Mouse (Mus musculus) midbrain, embryonic 10.5 days (tissue): ENCODE measurements around the gene Kctd5. TPM values are rescaled to one million over a fixed set of nuclear protein-coding genes. Genes with fewer than 3 reads are reported as not detected.

Experiments
- DNase-seq: peaks from one replicate; pipeline ENCODE4 v3.0.0-alpha.2; 2017; ENCODE audit warnings: low spot score
- H3K27ac ChIP-seq: fragments of 300-500 bp; sonication (generic); replicated peaks from 2 replicates; pipeline ENCODE4 v1.5.1; 2016; ENCODE audit warnings: mild to moderate bottlenecking
- H3K27me3 ChIP-seq: fragments of 300-500 bp; sonication (generic); 2 replicates; pipeline ENCODE4 v1.6.1; 2016; ENCODE audit warnings: low read depth, mild to moderate bottlenecking; ENCODE audit not compliant: poor library complexity, severe bottlenecking
- H3K36me3 ChIP-seq: fragments of 300-500 bp; sonication (generic); 2 replicates; pipeline ENCODE4 v1.6.1; 2016; ENCODE audit warnings: mild to moderate bottlenecking, moderate library complexity
- H3K4me1 ChIP-seq: fragments of 300-500 bp; sonication (generic); 2 replicates; pipeline ENCODE4 v1.6.1; 2016
- H3K4me3 ChIP-seq: fragments of 300-500 bp; sonication (generic); 2 replicates; pipeline ENCODE4 v1.5.1; 2016; ENCODE audit warnings: mild to moderate bottlenecking, moderate library complexity
- H3K9me3 ChIP-seq: fragments of 300-500 bp; sonication (generic); replicated peaks from 2 replicates; pipeline ENCODE4 v1.6.1; 2016; ENCODE audit warnings: mild to moderate bottlenecking
- WGBS: fragments of 180-500 bp; shearing (Covaris S2); methylation state at CpG from one replicate; pipeline ENCODE4 v1.1.7; 2016; 5-methylcytosine and 5-hydroxymethylcytosine counted together
- microRNA-seq: library from miRNA; unstranded; fragments of <30 nt; microRNA quantifications from one replicate; pipeline ENCODE4, GENCODE M21; 2017
- polyA plus RNA-seq: library from polyadenylated mRNA; unstranded; fragments of >200 nt; fragmentation: Nextera tagmentation; extraction: Ambion mirVana; gene quantifications from 2 replicates; pipeline ENCODE4 v1.2.1, GENCODE M21; 2016

Gene Kctd5
- polyA plus RNA-seq, 1 experiment from 2014 or later = 91.1 TPM

- no peak overlapping the region for H3K4me3 ChIP-seq
- DNase-seq = no peak
- H3K9me3 ChIP-seq = no peaks in the 10 kb centered on the region
- WGBS = 76% methylated on average over 5 of the region's 5 CpGs
- H3K36me3 ChIP-seq = no peaks in the 10 kb centered on the region
- no peaks in the 10 kb centered on the region for H3K27me3 ChIP-seq
- no peak overlapping the region for H3K27ac ChIP-seq
- 0 out of 2 replicates have a peak, but pooled peaks cover 2% of the 10 kb centered on the region for H3K4me1 ChIP-seq
Measured at GRCm38 (mm10) chr17:24000404-24000803, 72.9 kb downstream of the Kctd5 start.

DNA sequence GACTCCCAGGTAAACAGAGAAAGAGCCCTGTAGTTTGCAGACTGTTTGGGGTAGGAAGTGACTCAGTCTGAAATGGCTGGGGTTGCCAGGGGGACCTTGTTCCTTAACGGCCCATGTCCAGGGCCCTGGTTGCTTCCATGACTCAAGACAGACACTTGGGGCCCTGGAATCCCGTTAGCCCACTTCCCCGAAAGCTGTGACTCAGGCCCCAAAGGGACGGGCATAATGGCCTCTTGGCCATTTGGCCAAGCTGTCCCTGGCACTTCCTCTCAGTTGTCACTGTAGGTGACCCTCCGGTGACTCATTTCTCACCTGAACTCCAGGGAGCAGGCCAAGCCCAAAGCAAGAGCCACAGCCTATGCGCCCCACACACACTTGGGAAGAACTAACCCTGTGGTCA lies 74.9 kb downstream of the Kctd5 start:
- DNase-seq = no peak
- 0 out of 2 replicates have a peak, but pooled peaks cover 7% of the 10 kb centered on the region for H3K27me3 ChIP-seq
- H3K4me1 ChIP-seq = peaks cover 7% of the 10 kb centered on the region; the same call in 1 of the 2 replicates
- H3K9me3 ChIP-seq = no peaks in the 10 kb centered on the region
- WGBS = 80% methylated on average over 6 of the region's 6 CpGs
- no peak overlapping the region for H3K4me3 ChIP-seq
- no peaks in the 10 kb centered on the region for H3K36me3 ChIP-seq
- no peak overlapping the region for H3K27ac ChIP-seq

DNA sequence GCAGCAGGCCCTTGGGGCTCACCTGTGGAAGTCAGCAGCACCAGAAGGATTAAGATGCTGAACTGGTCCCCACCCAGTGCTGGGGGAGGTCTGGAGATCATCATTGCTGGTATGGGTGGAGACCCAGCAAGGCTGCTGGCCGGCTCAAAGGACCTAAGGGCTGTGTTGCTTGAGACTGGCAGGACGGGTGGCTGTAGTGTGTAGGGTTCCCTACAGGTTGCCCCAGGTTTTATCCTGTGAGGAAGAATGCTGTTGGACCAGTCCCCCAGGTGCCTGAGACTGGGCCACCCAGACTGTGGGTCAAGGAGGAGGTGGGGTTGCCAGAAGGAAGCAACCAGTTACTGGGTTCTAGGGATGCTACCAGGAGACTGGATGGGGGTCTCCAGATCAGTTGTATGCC lies 75.4 kb downstream of the Kctd5 start, which contains the start of gene Prss22:
Prss22 (minus strand) TSS at position 200 of the 400 bp plus-strand sequence.
- Histone ChIP-seq H3K27me3 (0 out of 2 replicates have a peak, but pooled peaks cover 7% of the 10 kb centered on the region), H3K9me3 (no peaks in the 10 kb centered on the region), H3K27ac (no peak within 1 kb of the TSS), H3K36me3 (no peaks in the 10 kb centered on the region), H3K4me1 (peaks cover 12% of the 10 kb centered on the region), H3K4me3 (no peak within 1 kb of the TSS)
- no peak for DNase-seq
- 64% methylated on average over 2 of the region's 2 CpGs for WGBS

Small RNAs within 50 kb of the gene (microRNA-seq; reads per million reads assigned to microRNA genes)
- gene Gm27700 = not detected

Other genes starting within 250 kb of the Kctd5 start
- 1,078 TPM in 2 replicates for gene Elob, start 244.3 kb downstream of the Kctd5 start, polyA plus RNA-seq
- gene Prss33, start 237.4 kb downstream of the Kctd5 start, polyA plus RNA-seq = 0.28 and 0.52 TPM in 2 replicates
- gene Prss32, start 229.6 kb downstream of the Kctd5 start, polyA plus RNA-seq = not detected in 2 replicates
- gene Prss41, start 229.3 kb downstream of the Kctd5 start, polyA plus RNA-seq = 1.7 and 2.3 TPM in 2 replicates
- not detected in 2 replicates for gene Prss21, start 205.4 kb downstream of the Kctd5 start, polyA plus RNA-seq
- not detected in 2 replicates for gene Dcpp1, start 192.6 kb downstream of the Kctd5 start, polyA plus RNA-seq
- gene Dcpp2, start 192.6 kb downstream of the Kctd5 start, polyA plus RNA-seq = not detected in 2 replicates
- gene Dcpp3, start 156.0 kb downstream of the Kctd5 start, polyA plus RNA-seq = not detected in 2 replicates
- not detected in 2 replicates for gene Sbp, start 131.8 kb downstream of the Kctd5 start, polyA plus RNA-seq
- not detected in 2 replicates for gene Sbpl, start 118.2 kb downstream of the Kctd5 start, polyA plus RNA-seq
- gene Prss30, start 92.9 kb downstream of the Kctd5 start, polyA plus RNA-seq = not detected in 2 replicates
- gene Prss22, start 75.4 kb downstream of the Kctd5 start, polyA plus RNA-seq = 0.26 TPM in 2 replicates
- 0.10 TPM in 1 of 2 replicates, not detected in the other for gene Prss27, start 35.3 kb downstream of the Kctd5 start, polyA plus RNA-seq
- gene Pdpk1, start 77.4 kb upstream of the Kctd5 start, polyA plus RNA-seq = 31.5 and 37.9 TPM in 2 replicates
- gene Amdhd2, start 90.3 kb upstream of the Kctd5 start, polyA plus RNA-seq = 42.4 and 44.8 TPM in 2 replicates
- gene Atp6v0c, start 96.2 kb upstream of the Kctd5 start, polyA plus RNA-seq = 467 and 491 TPM in 2 replicates
- 5.3 and 12.5 TPM in 2 replicates for gene Tbc1d24, start 132.1 kb upstream of the Kctd5 start, polyA plus RNA-seq
- 3.8 and 4.4 TPM in 2 replicates for gene Ntn3, start 136.0 kb upstream of the Kctd5 start, polyA plus RNA-seq
- gene Tedc2, start 147.4 kb upstream of the Kctd5 start, polyA plus RNA-seq = 22.4 and 22.9 TPM in 2 replicates
- gene Ccnf, start 178.0 kb upstream of the Kctd5 start, polyA plus RNA-seq = 116 and 131 TPM in 2 replicates